Mouse (Mus musculus) megakaryocyte progenitor cell, adult 5-6 weeks (primary cell): ENCODE measurements around the gene Gm11239. TPM values are rescaled to one million over a fixed set of nuclear protein-coding genes. Genes with fewer than 3 reads are reported as not detected.
"Not testable (repeated sequence)": the region's sequence is repeated elsewhere in the genome, so short reads cannot be mapped to it uniquely, and the experiment has no call there.

Source experiments
- ATAC-seq: replicated peaks from 2 replicates; pipeline ENCODE4 v1.8.0; 2016; ENCODE audit warnings: mild to moderate bottlenecking, moderate TSS enrichment, inconsistent platforms; ENCODE audit not compliant: poor library complexity
- total RNA-seq, 2 experiments: library from RNA; stranded (forward) in 1 of 2; stranded (reverse) in 1 of 2; fragments of 157-497, 149-512 nt in 1 of 2; fragments of 200-1000 nt in 1 of 2; gene quantifications; 2 replicates each; pipeline versions ENCODE4 v1.2.3 to v1.2.4; 2015 to 2017

The Gm11239 gene
- total RNA-seq (2015) (not detected in 2 replicates), total RNA-seq (2017) (not detected in 2 replicates)

GRCm38 (mm10) chr4:73668054-73668453, at the start of gene Gm11239:
TSS of gene Gm11239 (plus strand) at chr4:73668354.
- not testable (repeated sequence) for ATAC-seq

GRCm38 (mm10) chr4:73622684-73623083, 45.5 kb upstream of the Gm11239 start, which contains the start of gene Gm11237:
TSS of gene Gm11237 (plus strand) at chr4:73622984.
- ATAC-seq, result not testable (repeated sequence)

- not testable (repeated sequence) for ATAC-seq
Observed at GRCm38 (mm10) chr4:73637821-73638220, 30.3 kb upstream of the Gm11239 start, which contains the start of gene Gm11236. TSS of gene Gm11236 (plus strand) at chr4:73638121.

GRCm38 (mm10) chr4:73661864-73662263, 6.3 kb upstream of the Gm11239 start:
- ATAC-seq, result not testable (repeated sequence)

GRCm38 (mm10) chr4:73683216-73683615, 15.1 kb downstream of the Gm11239 start, which contains the start of gene Gm428:
TSS of gene Gm428 (plus strand) at chr4:73683516.
- ATAC-seq, result not testable (repeated sequence)

- ATAC-seq, result no peak
Observed at GRCm38 (mm10) chr4:73718761-73719160, 50.6 kb downstream of the Gm11239 start.

GRCm38 (mm10) chr4:73719819-73720218, 51.7 kb downstream of the Gm11239 start:
- no peak for ATAC-seq

Other genes with a start within 250 kb of the Gm11239 start
- not detected in 2 replicates for gene Gm11238, start 60.5 kb upstream of the Gm11239 start, total RNA-seq (2015)
- not detected in 2 replicates for gene Gm11238, start 60.5 kb upstream of the Gm11239 start, total RNA-seq (2017)
- not detected in 2 replicates for gene Gm11237, start 45.4 kb upstream of the Gm11239 start, total RNA-seq (2015)
- not detected in 2 replicates for gene Gm11237, start 45.4 kb upstream of the Gm11239 start, total RNA-seq (2017)
- gene Gm11236, start 30.2 kb upstream of the Gm11239 start, total RNA-seq (2015), result not detected in 2 replicates
- gene Gm11236, start 30.2 kb upstream of the Gm11239 start, total RNA-seq (2017), result not detected in 2 replicates
- not detected in 2 replicates for gene Gm428, start 15.2 kb downstream of the Gm11239 start, total RNA-seq (2015)
- not detected in 2 replicates for gene Gm428, start 15.2 kb downstream of the Gm11239 start, total RNA-seq (2017)
- not detected in 2 replicates for gene Rasef, start 122.6 kb downstream of the Gm11239 start, total RNA-seq (2015)
- not detected in 2 replicates for gene Rasef, start 122.6 kb downstream of the Gm11239 start, total RNA-seq (2017)
- not detected in 2 replicates for gene Gm11758, start 207.9 kb downstream of the Gm11239 start, total RNA-seq (2015)
- gene Gm11758, start 207.9 kb downstream of the Gm11239 start, total RNA-seq (2017), result not detected in 2 replicates
- gene Gm11757, start 222.8 kb downstream of the Gm11239 start, total RNA-seq (2015), result not detected in 2 replicates
- not detected in 2 replicates for gene Gm11757, start 222.8 kb downstream of the Gm11239 start, total RNA-seq (2017)
- gene Gm13871, start 237.6 kb downstream of the Gm11239 start, total RNA-seq (2015), result not detected in 2 replicates
- not detected in 2 replicates for gene Gm13871, start 237.6 kb downstream of the Gm11239 start, total RNA-seq (2017)